Mouse (Mus musculus): Measurements from ENCODE around the gene Hspb9.

Hspb9 gene

DNA sequence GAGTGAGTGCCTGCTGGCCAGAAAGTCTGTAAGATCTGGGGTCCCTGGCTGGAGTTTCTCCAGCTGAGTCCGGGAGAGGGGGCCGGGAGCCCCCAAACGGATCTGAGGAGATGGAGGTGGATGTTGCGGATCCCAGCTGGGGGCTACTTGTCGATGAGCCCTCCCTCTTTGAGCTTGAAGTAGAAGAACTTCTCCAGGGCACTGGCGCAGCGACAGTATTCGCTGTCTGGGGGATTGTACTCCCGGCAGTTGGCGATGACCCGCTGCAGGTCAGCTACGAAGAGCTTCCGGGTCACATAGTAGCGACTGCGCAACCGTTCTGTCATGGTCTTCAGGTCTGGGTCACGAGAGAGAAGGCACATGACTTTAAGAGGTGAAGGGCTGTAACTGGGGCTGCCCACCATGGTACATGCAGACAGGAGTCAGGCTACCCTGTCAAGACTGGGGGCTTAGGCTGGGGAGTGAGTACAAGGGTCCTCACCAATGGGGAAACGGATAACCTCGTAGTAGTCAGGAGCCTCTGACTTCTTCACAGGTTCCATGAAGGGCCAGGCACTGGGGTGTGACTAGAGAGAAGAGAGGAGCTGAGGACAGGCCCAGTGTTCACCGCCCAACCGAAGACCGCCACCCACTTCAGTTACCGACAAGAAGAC lies 8.4 kb upstream of the Hspb9 start:
- no peak for DNase-seq (ENCODE audit: low read depth, low spot score)

DNA sequence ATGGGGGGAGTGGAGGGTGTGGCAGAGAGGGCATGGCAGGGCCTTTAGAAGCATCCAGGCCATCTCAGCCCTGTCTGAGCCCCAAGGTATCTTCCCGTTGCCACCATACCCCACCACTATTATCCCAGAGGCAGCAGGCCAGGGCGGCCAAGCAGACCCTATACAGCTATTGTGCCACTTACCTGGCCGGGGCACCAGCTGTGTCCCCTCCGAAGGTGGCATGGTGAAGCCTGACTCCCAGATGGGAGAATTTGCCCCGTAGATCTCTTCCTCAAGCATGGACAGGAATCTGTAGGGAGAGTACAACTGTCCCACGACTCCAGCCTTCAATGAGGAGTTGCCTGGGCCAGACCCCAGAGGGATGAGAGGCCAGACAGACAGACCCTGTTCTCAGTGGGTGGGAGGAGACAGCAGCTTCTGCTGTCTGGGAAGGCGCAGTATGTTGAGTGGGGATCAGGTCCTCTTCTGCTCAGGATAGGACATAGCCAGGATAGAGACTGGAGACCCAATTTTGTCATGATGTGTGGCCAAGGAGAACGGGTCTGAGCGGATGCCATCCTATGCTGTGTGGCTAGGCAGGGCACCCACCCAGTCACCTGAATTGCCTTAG lies 4.3 kb upstream of the Hspb9 start:
- DNase-seq (ENCODE audit: low read depth, low spot score), result no peak

DNA sequence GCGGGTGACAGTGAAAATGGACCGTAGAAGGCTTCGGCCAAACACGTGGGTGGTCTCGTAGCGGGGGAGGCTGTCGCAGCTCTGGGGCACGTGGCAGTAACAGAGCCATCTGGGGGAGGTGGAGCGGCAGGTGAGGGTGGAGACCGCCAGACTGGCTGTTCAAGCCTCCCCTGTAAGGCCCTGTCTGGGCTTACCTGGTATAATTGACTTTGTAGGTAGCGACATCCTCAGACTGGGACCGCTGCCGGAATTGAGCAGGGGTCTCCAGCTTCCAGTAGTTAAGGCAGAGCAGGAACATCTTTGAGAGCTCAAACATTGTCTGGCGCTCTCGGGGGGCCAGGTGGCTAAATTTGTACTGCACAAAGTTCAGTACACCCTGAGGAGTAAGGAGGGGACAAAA lies 3.1 kb upstream of the Hspb9 start:
- DNase-seq (ENCODE audit: low read depth, low spot score), result no peak

DNA sequence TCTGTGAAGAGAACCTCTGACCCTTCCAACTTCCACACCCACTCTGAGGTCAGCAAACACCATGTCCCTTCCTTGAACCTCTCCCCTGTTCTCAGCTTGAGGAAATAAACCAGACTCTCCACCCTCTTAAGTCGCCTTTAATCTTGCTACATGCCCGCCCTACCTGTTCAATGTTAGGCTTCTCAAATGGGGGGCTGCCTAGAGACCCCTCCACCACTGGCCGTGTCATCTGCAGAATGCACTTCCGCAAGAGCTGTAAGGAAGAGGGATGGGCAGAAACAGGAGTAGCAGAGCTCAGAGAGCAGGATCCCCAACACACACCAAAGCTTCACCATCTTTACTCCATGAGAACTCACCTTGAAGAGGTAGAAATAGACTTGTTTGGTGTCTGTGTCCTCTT lies 2.7 kb upstream of the Hspb9 start:
- no peak for DNase-seq (ENCODE audit: low read depth, low spot score)

DNA sequence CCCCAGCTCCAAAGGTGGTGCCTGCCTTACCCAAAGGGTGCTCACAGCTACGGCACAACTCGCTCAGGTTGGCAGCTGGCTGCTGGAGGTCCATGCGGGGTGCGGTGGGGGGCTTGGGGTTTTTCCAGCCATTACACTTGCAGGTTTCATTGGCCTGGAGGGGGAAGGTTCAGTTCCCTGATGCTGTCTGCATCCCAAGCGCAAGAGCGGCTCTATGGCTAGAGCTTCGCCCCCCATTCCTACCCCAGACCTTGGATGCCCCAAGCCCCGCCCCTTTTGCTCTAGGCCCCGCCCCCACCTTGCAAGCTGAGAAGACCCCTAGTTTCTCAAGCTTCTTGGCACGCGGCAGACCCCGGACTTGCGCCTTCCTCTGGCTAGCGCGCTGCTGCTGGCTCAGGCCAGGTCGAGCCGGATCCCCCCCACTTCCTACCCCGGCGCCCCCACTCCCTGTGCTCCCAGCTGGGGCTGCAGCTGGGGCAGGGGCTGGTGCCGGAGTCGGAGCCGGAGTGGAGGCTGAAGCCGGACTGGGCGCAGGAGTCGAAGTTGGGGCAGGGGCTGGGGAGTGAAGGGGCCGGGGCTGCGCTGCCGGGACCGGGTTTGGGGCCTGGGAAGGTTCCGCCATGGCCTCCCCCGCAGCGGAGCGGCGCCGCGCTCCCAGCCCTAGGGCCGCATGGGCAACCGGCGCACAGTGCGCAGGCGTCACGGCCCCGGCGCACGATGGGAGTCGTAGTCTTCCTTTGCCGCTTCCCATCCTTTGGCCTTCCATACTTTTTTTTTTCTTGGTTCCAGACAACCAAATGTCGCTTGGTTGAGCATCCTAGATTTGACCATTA lies 1.7 kb upstream of the Hspb9 start, which contains the start of gene Kat2a:
TSS of gene Kat2a (minus strand) at position 683 of the 833 bp plus-strand sequence.
- peak; percentile 87 for DNase-seq (ENCODE audit: low read depth, low spot score)

DNA sequence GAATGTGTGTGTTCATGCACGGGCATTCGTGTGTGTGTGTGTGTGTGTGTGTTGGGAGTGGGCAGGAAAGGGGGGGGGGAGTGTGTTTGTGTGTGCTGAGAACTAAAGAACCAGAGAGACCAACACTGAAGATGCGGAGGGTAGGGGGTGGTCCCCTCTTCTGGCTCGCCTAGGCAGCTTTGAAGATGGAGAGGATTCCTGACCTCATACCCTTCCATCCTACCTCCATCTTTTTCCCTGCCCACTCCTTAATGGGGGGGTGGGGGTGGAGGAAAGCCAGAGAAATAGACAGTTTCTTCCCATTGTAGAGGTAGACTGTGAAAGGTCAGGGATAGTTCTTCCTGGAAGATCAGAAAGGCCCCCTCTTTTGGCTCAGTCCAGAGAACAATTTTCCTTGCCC lies 476 bp upstream of the Hspb9 start:
- DNase-seq (ENCODE audit: low read depth, low spot score), result no peak

DNA sequence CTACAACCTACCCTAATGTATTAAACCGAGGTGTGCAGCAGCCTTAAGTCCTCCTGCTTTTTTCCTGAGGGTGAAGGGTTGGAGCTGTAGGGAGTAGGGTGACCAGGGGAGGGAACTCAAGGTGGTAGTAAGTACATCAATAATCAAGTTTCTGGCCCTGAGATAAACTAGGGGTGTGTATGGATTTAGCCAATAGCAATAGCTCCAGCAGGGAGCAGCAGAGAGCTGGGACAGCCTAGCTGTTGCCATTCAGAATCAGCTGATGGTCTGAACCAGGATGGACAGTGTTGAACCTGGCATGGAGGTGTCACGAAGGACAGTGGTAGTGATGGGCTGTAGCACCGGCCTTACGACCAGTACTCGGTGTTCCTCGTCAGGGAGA lies 875 bp downstream of the Hspb9 start:
- DNase-seq (ENCODE audit: low read depth, low spot score), result peak; percentile 87

DNA sequence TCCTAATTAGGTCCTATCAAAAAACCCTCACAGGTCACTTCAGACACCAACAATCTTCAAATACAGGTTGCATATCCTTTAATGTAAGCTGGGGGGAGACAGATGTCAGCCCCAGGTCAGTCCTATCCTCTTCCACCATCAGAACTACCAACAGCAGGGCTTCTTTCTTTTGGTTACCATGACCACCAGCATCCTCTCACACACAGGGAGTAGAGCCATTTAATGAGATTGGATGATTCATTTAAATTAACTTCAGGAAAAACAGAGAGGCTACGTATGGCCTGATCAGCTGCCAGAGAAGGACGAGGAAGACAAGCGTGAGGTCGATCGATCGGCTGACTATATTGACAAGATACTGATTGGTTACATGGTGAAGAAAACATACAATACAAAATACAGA lies 1.3 kb downstream of the Hspb9 start:
- DNase-seq (ENCODE audit: low read depth, low spot score), result no peak

DNA sequence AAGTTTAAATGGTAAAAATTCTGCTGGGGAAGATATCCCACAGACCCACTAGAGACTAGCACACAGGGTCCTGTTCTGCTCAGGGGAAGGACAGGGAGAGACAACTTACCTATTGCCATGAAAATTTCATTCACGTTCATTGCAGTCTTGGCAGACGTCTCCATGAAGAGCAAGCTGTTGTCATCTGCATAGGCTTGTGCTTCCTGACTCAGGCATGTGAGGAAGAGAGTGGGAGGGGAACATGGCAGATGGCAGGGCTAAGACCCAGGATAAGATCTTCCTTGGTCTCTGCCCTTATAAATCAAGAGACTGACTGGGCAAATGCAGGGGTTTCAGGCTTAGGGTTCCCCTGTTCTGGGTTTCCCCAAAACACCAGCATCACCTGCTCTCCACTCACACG lies 3.0 kb downstream of the Hspb9 start:
- no peak for DNase-seq (ENCODE audit: low read depth, low spot score)

DNA sequence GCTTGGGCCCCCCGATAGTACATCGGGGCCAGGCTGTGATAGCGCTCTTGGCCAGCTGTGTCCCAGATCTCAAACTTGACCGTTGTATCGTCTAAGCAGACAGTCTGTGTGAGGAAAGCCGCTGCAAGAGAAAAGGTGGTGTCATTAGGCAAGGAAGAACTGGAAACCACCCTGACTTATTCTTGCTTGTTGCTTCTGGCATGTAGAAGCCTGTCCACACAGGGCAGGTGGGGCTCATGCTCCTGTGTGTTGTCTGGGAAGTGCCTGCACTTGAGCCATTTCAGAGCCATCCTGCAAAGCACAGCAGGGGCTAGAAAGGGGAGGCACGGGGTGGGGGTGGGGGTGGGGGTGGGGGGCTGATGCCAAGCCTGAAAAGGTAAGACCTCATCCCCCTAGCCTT lies 4.8 kb downstream of the Hspb9 start:
- DNase-seq (ENCODE audit: low read depth, low spot score), result no peak

DNA sequence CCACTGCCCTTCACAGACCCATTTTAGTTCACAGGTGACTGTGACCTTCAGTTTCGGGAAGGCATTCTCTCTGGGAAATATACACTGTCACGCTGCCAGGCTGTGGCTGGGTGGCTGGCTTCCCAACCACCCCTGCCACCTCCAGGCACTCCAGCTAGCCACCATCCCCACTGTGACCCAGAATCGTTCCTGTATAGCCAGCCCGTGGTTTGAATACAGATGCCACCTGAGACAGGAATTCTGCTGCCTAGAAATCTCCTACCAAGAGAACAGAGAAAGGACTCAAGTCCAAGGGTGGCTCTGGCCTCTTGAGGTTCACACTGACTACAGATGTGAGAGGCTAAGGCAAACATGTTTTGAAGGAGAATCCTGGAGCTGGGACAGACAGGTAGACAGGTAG lies 5.2 kb downstream of the Hspb9 start:
- no peak for DNase-seq (ENCODE audit: low read depth, low spot score)

DNA sequence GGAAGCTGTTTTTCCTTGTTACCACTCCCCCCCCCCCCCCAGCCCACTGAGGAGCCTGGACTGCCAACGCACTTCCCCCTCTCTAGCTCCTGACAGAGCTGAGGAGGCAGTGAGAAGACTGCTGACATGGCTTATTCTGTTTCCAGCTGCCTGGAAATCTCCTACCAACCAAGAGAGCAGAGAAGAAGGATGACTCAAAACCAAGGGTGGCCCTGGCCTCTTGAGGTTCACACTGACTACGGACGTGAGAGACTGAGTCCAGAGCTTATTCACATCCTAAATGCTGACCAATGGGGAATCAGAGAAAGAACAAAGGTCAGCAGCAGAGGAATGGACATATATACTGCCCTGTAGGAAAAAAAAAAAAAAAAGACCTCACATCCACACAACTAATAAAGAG lies 5.7 kb downstream of the Hspb9 start:
- DNase-seq (ENCODE audit: low read depth, low spot score), result no peak

DNA sequence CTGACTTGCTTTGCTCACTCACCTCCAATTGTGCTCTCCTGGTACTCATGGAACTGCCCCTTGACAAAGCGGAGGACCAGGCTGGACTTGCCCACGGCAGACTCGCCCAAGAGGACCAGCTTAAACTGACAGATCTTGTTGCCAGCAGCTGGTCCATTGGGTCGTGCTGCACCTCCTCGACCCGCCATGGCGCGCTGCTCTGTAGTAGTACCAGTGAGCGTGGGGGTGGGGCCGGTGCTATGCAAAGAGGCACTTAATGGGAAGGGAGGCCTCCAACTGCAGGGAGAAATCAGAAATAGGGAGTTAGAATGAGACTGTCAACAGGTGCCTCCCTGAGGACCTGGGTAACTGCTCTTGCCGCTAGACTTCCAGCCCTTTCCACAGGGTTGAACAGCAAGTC lies 6.2 kb downstream of the Hspb9 start:
- no peak for DNase-seq (ENCODE audit: low read depth, low spot score)

DNA sequence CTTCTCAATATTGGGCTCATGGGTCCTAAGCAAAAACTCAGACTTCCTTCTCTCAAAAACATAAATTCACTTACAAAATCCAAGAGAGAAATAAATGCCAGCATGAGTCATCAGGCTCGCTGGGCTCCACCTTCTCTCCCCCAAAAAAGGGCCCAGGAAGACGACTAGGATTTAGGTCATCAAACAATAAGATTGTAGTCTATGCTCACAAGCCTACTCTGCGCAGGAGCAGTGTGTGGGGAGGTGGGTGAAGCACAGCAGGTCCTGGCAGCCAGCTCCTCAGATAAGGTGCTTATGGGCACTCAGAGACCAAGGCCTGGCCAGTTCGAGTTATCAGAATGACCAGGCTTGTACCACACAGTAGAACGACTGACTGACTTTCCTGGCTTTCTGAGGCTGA lies 6.7 kb downstream of the Hspb9 start:
- peak; percentile 69 for DNase-seq (ENCODE audit: low read depth, low spot score)

DNA sequence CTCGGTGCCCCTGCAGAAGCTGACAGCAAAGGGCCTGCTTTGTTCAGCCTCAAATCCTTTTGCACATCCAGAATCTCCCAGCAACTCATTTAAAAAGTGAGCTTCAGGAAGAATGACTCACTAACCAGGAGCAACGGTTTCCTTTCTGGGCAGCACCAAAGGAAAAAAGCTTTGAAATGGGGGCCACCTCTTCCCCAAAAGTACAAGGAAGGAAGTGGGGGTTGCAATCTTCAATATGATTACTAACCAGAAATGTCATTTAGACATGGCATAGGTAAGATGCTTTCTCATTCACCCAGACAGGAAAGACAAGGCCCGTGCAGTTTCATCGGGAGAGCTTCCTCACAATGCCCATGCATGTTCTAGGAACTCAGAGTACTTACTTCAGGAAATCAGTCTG lies 7.6 kb downstream of the Hspb9 start:
- peak; percentile 45 for DNase-seq (ENCODE audit: low read depth, low spot score)

DNA sequence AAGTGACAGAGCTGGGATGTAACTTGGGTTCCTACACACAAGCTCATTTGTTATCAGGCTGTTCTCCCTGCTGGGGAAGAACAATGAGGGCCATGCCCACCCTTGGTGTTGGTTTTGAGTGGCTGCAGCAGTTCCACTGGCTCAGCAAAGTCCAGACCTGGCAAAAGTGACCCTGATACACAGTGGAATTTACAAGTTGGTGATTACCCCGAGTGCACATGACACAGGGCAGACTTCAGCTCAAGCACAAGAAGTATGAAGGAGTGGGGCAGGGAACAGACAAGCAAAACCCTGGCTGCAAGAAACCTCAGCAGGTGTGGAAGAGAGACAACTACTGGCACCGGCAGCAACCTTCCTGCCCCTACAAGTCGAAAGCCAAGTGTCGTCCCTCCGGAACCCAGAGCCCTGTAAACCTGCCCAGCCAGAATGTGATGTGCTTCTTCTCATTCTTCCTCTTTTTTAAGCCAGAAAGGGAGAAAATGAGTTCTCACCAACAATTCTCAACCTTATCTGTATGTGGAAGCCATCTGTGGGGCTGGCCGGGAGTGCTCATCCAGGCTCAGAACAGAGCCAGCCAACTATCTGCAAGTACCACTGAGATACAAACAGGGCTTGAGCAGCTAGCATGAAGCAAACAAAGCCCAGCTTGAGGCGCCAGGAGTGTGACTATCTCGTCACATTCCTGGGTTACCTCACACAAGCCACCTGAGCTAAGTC lies 8.3 kb downstream of the Hspb9 start:
- no peak for DNase-seq (ENCODE audit: low read depth, low spot score)

DNA sequence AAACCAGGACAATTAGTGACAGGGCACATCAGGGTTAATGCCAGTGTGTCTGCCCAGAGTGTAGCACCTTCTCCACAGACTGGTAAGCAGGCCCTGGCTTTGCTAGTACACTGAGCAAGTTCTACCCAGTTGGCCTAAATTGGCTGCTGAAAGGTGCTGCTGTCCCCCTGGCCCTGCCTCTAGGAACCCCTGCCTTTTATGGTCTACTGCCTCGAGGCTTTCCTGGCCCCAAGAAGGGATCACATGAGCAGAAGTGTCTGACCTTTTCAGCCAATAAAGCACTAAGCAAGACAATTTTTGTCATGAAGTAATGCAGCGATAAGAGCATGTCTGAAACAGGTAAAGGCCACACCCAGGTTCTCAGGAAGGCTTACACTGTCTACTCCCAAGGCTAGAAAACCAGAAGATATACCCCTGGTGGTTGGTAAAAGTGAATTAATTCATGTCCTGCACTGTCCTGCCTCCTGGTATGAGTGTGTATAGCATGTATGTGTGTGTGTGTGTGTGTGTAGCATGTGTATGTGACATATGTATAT lies 8.9 kb downstream of the Hspb9 start:
- DNase-seq (ENCODE audit: low read depth, low spot score), result no peak

DNA sequence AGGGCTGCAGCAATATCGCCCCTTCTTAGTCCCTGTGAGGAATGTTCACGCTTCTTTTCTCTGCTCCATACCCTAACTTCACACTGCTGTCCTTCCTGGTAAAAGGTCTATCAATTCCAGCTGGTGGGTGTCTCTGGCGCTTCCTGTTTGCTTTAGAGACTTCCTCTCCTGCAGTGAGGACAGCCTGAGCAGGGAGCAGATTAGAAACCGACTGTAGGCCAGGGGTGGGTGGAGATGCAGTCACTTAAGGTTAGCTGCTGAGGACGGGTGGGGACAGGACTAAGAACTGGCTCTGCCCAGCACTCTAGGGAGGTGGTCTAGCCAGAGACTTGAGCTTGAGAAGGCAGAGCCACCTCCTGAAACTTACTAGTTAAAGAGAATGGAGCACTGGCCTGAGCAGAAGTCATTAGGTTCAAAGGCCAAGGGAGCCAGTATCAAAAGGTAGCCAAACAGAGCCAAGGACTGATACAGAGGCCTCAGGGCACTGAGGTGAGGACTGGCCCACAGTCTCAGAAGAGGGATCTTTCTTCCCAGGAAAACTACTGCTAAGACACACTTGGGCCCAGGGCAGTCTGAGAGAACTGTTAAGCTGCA lies 11.4 kb downstream of the Hspb9 start:
- DNase-seq (ENCODE audit: low read depth, low spot score), result no peak

DNA sequence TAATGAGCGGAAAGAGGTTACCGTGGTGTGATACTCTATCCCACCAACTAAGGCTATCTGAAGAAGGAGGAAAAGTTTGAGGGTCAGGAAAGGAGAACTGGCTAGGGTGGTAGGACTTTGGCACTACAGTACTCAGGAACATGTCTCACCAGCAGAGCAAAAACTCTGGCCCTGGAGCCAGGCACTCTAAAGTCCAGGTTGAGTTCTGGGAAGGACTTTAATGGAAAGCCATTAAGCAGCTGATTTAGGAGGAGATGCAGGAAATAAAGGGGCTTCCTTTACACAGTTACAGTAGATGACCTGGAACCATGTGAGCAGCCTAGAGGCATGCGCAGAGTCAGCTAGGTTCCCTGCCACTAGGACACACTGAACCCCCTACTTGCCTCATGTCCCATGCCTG lies 13.6 kb downstream of the Hspb9 start:
- DNase-seq (ENCODE audit: low read depth, low spot score), result no peak

DNA sequence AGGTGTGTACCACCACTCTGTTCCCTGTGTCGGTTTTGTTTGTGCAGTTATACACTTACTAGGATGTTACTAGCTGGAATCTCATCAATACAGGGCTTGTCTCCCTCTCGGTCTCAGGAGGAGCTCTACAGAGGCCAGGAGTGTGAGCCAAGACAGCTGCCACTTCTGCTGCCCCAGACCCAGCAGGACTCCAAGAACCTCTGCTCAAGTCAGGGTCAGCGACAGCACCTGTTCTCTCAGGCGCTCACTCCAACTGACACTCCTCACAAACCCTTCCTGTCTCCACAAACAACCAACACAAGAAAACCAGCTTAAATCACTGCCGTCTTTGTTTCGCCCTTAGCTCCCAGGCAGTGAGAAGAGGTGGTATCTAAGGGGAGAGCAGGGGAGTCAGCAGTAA lies 15.0 kb downstream of the Hspb9 start:
- DNase-seq (ENCODE audit: low read depth, low spot score), result no peak

DNA sequence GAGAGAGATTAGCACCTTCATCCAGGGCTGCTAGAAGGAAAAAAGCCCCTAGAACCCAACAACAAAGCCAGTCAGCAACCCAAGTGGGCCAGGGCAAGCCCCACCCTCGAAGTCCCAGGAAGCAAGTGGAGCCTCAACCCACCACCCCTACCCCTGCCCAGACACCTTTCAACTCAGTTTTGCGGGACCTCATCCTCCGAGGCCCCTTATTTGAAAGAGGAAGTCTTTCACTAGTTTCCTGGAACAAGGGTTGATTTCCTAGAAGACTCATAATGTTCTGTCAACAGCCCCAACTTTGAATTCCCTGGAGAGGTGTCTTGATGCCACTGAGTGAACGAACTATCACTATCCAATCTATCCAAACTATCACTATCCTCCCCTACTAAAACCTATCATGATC lies 16.3 kb downstream of the Hspb9 start:
- DNase-seq (ENCODE audit: low read depth, low spot score), result no peak

Measured in 3T3-L1 (cell line).